Mouse (Mus musculus): Measurements from ENCODE around the gene Rnf145.

Gene Rnf145

DNA sequence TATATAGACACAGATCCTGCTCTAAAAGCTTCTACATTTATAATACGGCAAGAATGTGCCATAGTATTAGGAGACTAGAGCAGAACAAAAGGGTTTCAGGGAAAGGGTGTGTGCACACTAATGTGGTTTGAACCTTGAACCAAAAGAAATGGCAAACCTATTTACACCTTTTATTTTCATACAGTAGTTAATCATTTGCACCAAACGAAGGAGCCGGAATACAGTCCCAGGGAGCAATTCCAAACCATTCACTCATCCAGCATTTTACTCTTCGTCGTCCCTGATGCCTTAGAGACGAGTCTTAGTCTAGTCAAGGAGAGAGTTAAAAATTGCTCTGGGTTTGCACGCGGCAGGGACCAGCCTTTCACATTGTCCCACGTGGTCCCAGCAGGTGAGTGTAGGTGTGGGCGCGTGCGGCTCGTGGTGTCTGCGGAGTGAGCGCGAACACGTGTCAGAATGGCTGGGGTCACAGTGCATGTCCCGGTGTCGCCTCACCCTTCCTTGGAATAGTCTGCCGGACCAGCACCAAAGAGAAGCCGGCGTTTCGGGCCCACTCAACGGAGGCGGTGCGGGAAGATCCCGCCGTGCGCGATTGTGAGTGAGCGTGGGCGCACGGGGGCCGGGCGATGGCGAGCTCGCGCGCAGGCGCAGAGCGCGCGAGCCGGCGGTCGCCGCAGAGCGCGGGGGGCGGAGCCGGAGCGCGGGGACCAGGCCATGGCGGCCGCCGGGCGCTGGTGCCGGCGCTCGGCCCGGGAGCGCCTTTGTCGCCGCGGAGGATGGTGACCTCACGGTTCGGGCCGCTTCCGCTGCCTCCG is at the start of gene Rnf145:
TSS of gene Rnf145 (plus strand) at position 684 of the 815 bp plus-strand sequence.
- DNase-seq (ENCODE audit: low read depth, low spot score), result peak; percentile 89

DNA sequence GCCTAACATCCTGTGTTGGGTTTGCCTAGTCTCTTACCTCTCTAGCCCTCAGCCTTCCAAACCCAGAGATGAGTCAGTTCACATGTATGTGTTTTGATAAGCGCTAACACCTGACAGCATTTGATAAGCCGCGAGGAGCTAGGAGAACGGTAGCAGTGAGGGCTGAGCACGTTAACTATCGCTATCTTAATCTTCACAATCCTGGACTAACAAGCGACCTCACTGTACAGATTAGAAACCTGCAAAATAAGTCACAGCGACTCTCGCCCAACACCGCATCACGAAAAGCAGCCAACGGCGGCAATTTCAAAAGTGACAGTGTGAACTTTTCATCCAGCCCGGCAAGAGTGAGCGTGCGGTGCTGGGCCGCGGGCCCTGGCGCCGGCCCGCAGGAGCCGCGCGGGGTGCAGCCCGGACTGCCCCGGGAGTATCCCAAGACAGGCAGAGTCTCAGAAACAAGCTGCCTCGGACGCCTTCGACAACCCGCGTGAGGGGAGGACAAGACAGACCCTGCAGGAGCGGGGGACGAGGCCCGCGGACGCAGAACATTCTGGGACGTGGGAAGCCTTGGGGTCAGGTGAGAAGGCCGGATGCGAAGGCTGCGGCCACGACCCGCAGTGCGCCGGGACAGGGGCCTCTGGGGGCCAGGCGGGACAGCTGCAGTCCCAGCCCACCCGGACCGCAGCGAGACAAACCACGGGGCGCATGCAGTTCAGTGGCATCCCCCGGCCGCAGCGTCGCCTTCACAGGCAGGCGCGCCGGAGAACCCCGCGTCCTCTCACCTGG is 48.9 kb upstream of the Rnf145 start:
- DNase-seq (ENCODE audit: low read depth, low spot score), result no peak

DNA sequence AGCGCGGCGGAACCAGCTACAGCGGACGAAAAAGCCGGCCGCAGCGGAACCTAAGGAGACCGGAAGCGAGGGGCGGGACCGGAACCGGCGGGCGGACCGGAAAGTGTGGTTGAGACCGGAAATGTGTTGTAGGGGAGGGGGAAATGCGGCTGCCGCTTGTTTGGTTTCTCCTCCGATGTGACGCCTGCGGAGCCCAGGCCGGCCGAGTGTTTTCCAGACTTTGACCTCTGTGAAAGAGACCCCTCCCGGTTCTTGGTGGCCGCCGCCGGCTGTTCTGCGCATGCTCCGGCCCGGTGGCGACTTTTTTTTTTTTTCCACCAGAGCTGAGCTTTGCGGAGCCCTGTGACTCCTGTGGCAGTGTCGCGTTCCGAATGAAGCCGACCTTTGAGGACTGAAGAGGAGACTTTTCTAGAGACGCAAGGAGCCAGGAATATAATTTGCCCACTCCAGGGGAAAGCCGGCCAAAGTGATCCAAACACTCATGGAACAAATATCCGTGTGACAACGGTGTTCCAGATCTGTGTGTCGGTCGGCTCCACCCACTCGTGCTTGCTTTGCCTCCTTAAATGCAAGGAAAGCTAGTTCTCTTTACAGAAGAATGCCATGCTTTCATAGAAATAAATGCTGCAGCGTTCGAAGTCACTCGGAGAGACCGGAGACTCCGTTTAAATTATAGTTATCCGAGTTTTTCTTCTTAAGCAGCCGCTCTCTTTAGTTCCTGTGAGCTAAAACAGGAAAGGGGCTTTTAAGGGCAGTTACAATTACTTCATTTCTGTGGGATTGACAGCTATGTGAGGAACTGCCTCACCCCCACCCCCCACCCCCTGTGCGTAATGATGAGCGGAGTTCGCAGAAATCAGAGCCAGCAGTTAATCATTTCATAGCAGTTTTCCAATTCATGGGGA is 48.1 kb upstream of the Rnf145 start, which contains the start of gene Ublcp1:
TSS of gene Ublcp1 (minus strand) at position 67 of the 905 bp plus-strand sequence.
- DNase-seq (ENCODE audit: low read depth, low spot score), result peak; percentile 97

DNA sequence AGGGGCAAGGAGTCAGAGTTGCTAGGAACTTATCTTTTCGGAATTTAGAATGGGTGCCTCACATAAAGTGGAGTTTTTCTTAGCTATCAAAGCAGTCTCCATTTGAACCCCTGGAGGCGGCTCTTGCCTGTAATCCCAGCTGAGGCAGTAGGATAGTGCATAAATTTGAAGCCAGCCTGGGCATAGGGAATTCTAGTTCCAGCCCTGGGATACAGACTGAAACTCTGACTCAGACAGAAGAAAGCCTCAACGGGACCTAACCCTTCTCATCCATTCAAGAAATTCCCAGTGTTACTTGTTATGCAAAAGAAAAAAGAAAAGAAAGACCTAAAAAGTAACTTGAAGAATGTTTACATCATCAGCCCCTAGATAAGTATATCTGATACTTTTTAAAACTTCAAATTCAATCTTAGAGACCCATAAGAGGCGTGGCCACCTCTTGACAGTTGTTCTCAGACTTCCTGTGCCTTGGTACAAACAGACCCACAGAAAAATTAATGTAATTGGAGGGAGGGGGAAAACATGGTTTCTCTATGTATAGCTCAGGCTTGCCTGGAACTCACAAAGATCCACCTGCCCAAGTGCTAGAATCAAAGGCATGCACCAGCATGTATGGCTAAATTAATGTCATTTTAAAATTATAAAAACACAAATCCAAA is 47.3 kb upstream of the Rnf145 start:
- peak; percentile 65 for DNase-seq (ENCODE audit: low read depth, low spot score)

DNA sequence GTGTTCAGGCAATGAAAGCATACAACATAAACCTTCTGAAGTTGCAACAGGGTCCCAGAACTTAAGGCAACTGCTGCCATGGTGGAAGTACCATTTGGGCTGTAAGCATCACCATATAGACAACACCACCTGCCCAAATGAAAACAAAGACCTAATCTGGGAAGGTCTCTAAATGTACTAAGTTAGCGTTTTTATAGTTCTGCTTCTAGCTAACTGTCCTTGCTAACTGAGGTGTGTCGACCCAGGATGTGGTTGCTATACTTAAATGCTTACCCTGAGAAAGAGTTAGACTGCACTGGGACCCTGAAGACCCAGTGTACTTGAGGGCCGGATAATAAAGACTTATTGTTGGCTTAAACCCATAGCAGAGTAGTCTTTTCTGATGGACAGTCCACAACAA is 43.3 kb upstream of the Rnf145 start:
- DNase-seq (ENCODE audit: low read depth, low spot score), result peak; percentile 84

DNA sequence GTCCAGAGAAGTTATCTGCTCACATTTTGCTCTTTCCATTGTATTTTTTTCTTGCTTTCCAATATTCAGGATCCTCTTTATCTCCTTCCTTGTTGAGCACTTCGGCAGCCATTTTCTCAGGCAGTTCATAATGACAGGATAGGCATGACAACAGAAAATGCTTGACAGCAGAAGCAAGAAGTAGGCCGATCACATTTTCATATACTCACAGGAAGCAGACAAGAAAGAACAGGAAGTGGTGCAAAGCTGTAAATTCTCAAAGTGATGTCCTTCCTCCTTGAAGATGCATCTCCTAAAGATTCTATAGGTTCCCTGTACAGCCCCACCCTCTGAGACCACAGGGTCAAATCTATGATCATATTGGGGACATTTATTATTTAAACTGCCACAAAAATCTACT is 42.3 kb upstream of the Rnf145 start:
- peak; percentile 47 for DNase-seq (ENCODE audit: low read depth, low spot score)

DNA sequence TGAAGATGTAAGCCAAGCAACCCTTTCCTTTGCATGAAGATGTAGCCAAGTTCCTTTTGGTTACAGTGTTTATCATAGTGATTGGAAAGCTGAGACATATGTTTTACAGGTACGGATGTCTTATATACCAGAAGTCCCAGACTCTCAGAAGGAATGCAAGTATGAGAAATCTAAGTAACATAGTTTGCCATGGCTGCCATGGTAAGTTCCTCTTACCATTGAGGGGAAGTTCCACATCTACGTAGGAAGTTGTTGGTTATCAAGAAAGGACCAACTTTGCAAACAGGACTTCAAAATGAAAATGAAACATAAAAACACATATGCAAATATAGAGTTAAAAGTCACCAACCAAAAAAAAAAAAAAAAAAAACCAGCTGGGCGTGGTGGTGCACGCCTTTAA is 40.4 kb upstream of the Rnf145 start:
- peak; percentile 72 for DNase-seq (ENCODE audit: low read depth, low spot score)

DNA sequence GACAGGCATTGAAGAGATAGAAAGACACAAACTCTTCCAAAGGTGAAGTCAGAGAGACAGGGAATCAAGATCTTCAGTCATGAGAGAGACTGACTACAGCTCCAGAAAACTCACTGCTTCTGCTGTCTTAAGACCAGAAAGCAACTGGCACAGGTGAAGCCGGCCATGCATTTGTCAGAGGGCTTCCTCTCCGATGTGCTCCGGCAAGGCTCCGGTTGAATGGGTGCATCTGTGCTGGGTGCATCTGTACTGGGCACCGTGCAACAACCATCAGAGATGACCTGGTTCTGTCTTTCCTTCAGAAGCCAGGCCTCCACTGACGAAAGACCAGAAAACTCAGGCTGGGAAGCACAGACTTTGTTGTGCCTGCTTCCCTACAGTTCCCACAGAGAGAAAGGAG is 38.5 kb upstream of the Rnf145 start:
- peak; percentile 89 for DNase-seq (ENCODE audit: low read depth, low spot score)

DNA sequence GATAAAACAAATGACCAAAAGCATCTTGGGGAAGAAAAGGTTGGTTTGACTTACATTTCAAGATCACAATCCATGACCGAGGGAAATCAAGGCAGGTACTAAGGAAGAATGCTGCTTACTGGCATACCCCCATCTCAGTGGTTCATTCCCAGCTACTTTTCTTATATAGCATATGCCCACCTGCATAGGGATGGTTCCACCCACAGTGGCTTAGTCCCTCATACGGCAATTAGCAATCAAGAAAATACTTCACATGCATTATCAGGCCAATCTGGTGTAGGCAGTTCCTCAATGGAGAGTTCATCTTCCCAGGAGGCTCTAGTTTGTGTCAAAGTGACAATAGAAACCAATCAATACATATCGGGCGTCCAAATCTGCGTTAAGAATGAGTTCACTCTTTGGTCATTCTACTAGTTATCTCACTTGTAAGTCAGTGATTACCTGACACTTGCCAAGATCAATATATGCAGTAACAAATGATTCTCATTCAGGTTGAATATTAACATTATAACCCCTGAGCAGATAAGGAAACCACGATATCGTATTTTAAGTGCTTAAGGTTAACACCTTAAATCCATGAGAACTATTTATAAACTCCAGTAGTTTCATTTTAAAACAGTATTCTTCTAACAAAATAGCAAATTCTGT is 33.6 kb upstream of the Rnf145 start:
- no peak for DNase-seq (ENCODE audit: low read depth, low spot score)

DNA sequence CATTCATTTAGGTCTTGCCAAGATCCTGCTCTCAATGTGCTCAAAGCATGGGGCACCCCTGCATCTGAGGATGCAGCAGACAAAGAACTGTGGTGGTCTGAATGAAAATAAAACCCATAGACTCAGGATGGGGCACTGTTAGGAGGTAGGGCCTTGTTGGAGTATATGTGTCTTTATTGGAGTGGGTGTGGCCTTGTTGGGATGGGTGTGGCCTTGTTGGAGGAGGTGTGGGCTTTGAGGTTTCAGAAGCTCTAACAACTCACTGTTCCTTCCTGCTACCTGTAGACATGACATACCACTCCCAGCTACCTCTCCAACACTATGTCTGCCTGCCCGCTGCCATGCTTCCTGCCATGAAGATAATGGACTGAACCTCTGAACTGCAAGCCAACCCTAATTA is 29.6 kb upstream of the Rnf145 start:
- peak; percentile 13 for DNase-seq (ENCODE audit: low read depth, low spot score)

DNA sequence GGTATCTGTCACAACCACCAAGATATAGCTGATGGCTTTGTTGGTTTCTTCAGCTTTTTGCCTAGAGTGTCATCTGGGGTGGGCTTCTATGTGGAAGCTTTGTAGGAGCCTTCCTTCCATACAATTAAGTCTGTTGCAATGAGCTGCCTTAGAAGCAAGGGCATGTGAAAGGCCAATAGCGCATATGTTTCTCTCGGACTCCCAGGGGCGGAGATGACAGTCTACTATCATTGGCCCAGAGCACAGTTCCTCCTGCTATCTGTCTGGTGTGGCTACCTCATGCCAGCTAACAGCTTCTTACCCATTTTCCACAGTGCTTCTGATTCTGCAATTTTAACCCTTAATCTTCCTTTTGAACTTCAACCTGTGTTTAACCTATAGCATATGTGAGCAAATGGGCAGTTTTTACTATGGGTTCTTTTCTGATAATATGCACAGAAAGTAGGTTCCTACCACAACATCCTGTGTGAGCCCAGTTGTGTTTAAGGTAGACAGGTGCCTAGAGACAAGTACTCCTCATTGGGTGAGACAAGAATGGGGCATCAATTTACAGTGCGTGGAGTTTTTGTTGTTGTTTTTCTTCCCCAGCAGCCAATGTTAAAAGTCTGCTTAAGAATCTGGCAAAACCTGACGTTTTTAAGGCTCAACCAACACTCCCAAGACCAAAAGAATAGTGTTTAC is 24.0 kb upstream of the Rnf145 start:
- no peak for DNase-seq (ENCODE audit: low read depth, low spot score)

DNA sequence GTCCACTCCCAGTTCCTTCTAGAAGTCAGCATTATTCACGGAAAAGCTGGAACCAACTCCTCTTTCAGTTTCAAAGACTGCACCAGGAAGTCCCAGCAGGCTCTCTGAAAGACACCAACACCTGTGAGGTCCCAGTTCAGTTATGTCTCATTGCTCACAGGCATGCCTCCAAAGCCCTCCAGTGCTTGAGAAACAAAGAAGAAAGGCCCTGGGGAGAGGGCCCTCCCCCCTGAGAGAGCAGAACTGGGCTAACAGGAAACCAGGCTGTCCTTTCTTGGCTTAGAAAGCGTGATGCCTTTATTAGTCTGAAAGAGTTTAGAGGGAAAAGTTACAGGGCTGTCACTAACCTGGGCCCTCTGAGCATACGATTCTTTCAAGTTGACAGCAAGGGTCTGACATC is 22.5 kb upstream of the Rnf145 start:
- peak; percentile 59 for DNase-seq (ENCODE audit: low read depth, low spot score)

DNA sequence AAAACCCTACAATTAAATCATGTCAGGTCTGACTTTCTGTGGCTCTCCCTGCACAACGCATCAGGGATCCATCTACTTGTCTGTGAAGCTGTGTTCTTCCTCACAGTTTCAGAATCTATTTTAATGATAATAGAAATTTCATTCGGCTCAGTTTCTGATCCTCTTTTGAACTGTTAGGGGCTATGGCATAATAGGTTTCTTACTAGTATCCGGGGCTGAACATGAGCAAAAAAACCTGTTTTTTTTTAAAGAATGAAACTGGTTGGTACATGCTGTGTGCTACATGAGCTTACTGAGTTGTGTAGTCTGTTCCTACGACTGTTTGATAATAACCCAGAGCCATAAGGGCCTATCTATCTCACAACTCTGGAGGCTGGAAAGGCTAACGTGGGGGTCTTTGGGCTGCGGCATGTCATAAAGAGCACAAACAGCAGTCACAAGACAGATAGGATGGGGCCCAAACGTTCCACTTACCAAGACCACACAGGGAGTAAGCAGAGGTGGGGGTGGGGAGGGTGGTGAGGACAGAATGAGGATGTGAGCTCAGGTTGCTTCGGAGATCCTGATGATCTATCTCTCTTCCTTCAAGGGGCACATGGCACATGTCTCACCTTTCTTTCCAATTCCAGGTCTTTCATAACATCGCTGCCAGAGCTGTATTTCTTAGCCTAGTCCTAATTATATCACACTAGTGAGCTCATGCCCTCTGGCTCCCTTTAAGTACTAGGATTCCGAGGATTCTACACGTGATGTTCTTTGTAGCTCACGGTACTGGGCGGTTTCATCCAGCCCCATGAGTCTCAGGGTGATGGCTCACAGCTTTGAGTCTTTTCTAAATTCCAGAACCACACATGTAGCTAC is 20.1 kb upstream of the Rnf145 start:
- DNase-seq (ENCODE audit: low read depth, low spot score), result no peak

DNA sequence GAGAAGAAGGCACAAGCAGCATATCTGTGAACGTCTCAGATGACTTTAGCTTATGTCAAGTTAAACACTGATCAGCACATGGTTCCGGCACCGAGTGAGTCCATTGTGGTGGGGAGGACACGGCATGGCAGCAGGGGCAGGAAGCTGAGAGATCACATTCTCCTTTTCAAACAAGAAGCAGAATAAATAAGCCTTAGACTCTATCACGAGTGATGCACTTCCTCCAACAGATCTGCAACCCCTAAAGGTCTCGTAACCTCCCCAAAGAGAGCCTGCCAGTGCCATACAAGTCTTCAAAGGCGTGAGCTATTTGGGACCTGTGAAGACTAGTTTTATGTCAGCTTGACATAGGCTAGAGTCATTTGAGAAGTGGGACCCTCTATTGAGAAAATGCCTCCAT is 17.8 kb upstream of the Rnf145 start:
- DNase-seq (ENCODE audit: low read depth, low spot score), result no peak

DNA sequence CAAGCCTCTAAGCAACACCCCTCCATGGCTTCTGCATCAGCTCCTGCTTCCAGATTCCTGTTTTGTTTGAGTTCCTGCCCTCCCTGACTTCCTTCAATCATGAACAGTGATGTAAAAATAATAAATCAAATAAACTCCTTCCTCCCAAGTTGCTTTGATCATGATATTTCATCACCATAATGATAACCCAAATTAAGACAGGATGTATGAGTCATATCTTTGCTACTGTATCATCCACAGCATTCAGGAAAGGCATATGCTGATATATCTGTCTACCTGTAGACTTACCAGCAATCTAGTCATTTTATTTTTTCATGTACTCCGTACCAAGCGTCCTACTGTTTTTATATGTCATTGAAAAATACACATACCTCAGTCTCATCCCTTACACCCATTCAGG is 17.3 kb upstream of the Rnf145 start:
- DNase-seq (ENCODE audit: low read depth, low spot score), result no peak

DNA sequence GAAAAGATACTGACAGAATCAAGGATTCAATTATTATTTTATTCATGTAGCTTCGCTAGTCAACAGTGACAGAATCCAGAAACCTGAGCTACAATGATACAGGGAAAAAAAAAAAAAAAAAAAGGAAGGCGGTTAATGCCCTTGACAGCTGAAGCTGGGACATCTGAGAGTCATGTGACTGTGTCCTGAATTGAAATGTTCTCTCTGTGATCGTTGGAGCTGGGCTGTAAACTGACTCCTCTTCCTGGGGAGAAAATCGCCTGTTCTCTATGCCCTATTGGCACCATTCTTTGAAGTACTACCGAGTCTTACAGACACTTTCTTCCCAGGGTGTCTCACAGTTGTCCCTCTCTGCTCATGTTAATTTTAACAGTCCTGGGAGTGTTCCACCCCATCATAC is 15.8 kb upstream of the Rnf145 start:
- DNase-seq (ENCODE audit: low read depth, low spot score), result no peak

DNA sequence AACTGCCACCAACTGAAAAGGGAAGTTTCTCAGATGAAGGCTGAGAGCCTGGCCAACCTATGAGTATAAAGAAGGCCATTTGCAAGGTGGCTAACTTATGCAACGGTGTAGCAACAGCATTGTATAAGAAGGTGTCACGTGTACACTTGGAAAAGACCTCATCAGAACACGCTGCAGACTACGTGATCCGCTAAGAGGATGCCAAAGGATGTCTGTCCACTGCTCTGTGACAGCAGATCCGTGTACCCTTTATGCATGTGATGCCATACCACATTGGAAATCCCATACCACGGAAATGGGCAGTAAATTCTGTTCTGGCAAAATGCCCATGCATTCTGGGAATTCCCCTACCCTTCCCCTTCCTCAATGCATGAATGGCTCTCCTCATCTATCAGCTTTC is 14.6 kb upstream of the Rnf145 start:
- no peak for DNase-seq (ENCODE audit: low read depth, low spot score)

DNA sequence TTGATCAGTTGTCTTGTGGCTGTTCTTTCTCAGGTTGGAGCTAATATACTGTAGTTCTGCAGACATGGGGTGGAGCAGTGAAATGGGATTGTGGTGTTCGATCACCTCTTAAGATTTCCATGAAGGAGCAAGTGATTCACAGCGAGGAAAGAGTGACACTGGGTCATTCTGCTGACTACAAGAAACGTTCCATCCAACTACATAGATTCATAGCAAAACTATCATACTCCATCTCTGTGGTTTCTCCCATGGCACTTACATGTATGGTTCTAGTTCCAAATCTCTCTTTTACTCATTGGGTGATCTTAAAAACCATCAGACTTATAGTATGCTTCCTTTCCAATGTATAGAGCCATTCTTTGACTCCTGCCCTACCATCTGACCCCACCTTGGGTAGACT is 14.0 kb upstream of the Rnf145 start:
- no peak for DNase-seq (ENCODE audit: low read depth, low spot score)

DNA sequence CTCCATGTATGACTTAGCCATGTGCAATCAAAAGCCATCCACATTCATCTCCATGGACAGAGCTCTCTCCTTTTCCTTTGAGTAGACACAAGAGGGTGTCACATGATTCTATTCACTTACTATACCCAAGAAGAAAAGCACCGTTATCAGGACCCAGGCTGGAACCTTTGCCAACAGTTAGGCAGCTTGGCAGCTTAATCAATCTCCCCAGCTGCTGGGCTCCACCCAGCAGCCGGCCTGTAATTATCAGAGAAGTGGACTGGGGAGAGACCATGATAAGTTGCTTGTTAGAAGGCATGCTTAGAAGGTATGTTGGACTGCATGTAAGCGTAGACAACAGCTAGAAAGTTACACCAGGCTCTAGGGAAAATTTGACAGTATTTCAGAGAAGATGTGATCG is 9.9 kb upstream of the Rnf145 start:
- no peak for DNase-seq (ENCODE audit: low read depth, low spot score)
